Mouse (Mus musculus) erythroblast, embryonic 14.5 days (primary cell): ENCODE measurements at regions not wholly inside any gene's neighbourhood (a gene's known extent, or its start where the extent isn't known, plus 50 kb on each side); places are given as distances from the start of the nearest gene placed in this dataset.

Experiments
- H3K27me3 ChIP-seq: 2 replicates; pipeline ENCODE4 v1.6.1; 2012; ENCODE audit warnings: inconsistent platforms; ENCODE audit not compliant: control insufficient read depth
- H3K36me3 ChIP-seq: 2 replicates; pipeline ENCODE4 v1.6.1; 2012; ENCODE audit warnings: mild to moderate bottlenecking, inconsistent platforms; ENCODE audit not compliant: control insufficient read depth
- H3K4me1 ChIP-seq: 2 replicates; pipeline ENCODE4 v1.6.1; 2012; ENCODE audit warnings: inconsistent platforms; ENCODE audit not compliant: control insufficient read depth
- H3K4me3 ChIP-seq: replicated peaks from 2 replicates; pipeline ENCODE3; 2012; ENCODE audit warnings: moderate library complexity, mild to moderate bottlenecking, inconsistent platforms
- H3K9me3 ChIP-seq: 2 replicates; pipeline ENCODE4 v1.6.1; 2012; ENCODE audit warnings: low read length, inconsistent platforms, mixed read lengths; ENCODE audit not compliant: control insufficient read depth
- GATA1 ChIP-seq: IDR thresholded peaks from 2 replicates; pipeline ENCODE4 v1.6.1; 2012; ENCODE audit warnings: low read length, inconsistent platforms, mixed read lengths
- TAL1 ChIP-seq: IDR thresholded peaks from 3 replicates; pipeline ENCODE4 v1.6.1; 2012; ENCODE audit warnings: low read length, inconsistent platforms, mixed read lengths

DNA sequence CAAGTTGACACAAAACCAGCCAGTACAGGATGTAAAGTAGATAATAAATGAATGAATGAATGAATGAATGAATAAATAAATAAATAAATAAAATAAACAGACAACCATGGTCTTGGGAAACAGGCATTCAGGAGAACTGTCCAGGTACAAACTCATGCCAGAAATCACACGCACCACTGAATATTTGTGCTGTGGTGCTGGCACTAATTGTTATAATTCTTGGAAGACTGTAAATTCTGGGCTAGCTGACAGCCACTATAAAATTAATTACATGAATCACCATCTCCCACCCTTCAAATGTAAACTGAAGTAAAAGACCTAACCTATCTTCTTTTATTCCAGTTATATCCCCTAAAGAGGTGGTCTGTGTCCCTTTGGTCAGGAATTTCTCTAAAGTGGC is 151.6 kb upstream of the Nabp1 start:
- TF ChIP-seq TAL1 (no peak), GATA1 (no peak)
- Histone ChIP-seq H3K4me1 (peaks cover 16% of the 10 kb centered on the region), H3K27me3 (no peaks in the 10 kb centered on the region), H3K36me3 (no peaks in the 10 kb centered on the region), H3K9me3 (no peaks in the 10 kb centered on the region), H3K4me3 (no peak overlapping the region)

- no peaks in the 10 kb centered on the region for H3K27me3 ChIP-seq
- H3K36me3 ChIP-seq, result no peaks in the 10 kb centered on the region
- TF ChIP-seq TAL1 (no peak), GATA1 (no peak)
- peaks cover 6% of the 10 kb centered on the region for H3K4me1 ChIP-seq
- H3K4me3 ChIP-seq, result no peak overlapping the region
- no peaks in the 10 kb centered on the region for H3K9me3 ChIP-seq
These were observed 150.0 kb upstream of the Nabp1 start for GRCm38 (mm10) chr1:51628137-51628793.

- H3K4me3 ChIP-seq, result no peak overlapping the region
- H3K9me3 ChIP-seq, result no peaks in the 10 kb centered on the region
- TF ChIP-seq GATA1 (no peak), TAL1 (no peak)
- peaks cover 4% of the 10 kb centered on the region for H3K4me1 ChIP-seq
- no peaks in the 10 kb centered on the region for H3K27me3 ChIP-seq
- H3K36me3 ChIP-seq, result no peaks in the 10 kb centered on the region
These were observed 148.1 kb upstream of the Nabp1 start for GRCm38 (mm10) chr1:51626303-51626702.

DNA sequence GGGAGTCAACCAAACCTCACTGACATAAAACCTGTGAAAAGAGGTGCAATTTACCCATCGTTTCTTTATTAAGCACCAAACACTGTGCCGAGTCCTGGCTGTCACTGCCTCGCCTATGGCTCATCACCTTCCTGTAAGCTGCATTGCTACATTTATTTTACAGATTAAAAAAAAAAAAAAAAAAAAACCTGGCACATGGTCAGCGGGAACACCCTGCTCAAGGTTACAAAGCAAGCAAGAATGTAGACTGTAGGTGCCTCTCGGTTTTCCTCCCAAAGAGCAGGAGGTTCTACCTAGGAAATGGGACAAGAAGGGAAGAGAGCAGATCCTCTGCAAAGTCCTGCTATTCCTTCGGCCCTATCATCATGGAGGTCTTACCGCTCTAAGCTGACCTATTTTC is 146.9 kb upstream of the Nabp1 start:
- H3K9me3 ChIP-seq, result no peaks in the 10 kb centered on the region
- TF ChIP-seq GATA1, result no peak
- no peak for TF ChIP-seq TAL1
- H3K4me3 ChIP-seq, result no peak overlapping the region
- no peaks in the 10 kb centered on the region for H3K27me3 ChIP-seq
- no peaks in the 10 kb centered on the region for H3K4me1 ChIP-seq
- no peaks in the 10 kb centered on the region for H3K36me3 ChIP-seq

DNA sequence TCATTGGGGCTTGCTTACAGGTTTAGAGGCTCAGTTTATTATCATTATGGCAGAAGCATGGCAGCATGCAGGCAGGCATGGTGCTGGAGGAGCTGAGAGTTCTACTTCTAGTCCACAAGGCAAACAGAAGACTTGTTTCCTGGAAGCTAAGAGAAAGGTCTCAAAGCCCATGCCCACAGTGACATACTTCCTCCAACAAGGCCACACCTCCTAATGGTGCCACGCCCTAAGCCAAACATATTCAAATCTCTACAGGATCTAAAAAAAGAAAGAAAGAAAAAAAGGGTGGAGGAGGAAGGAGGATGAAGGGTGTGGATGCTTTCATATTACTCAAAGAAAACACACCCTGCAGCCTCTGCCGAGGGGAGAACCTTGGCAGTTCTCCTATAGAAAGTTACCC is 146.3 kb upstream of the Nabp1 start:
- H3K36me3 ChIP-seq, result no peaks in the 10 kb centered on the region
- H3K4me1 ChIP-seq, result no peaks in the 10 kb centered on the region
- TF ChIP-seq TAL1 (no peak), GATA1 (no peak)
- H3K27me3 ChIP-seq, result no peaks in the 10 kb centered on the region
- no peak overlapping the region for H3K4me3 ChIP-seq
- no peaks in the 10 kb centered on the region for H3K9me3 ChIP-seq

- TF ChIP-seq TAL1, result no peak
- no peaks in the 10 kb centered on the region for H3K27me3 ChIP-seq
- H3K4me1 ChIP-seq, result no peaks in the 10 kb centered on the region
- no peaks in the 10 kb centered on the region for H3K9me3 ChIP-seq
- H3K4me3 ChIP-seq, result no peak overlapping the region
- no peaks in the 10 kb centered on the region for H3K36me3 ChIP-seq
These were observed 144.8 kb upstream of the Nabp1 start for GRCm38 (mm10) chr1:51622986-51623385.

- no peaks in the 10 kb centered on the region for H3K4me1 ChIP-seq
- H3K9me3 ChIP-seq, result no peaks in the 10 kb centered on the region
- H3K27me3 ChIP-seq, result no peaks in the 10 kb centered on the region
- H3K4me3 ChIP-seq, result no peak overlapping the region
- TF ChIP-seq TAL1, result no peak
- no peak for TF ChIP-seq GATA1
- no peaks in the 10 kb centered on the region for H3K36me3 ChIP-seq
These were observed 144.1 kb upstream of the Nabp1 start for GRCm38 (mm10) chr1:51622181-51622862.

DNA sequence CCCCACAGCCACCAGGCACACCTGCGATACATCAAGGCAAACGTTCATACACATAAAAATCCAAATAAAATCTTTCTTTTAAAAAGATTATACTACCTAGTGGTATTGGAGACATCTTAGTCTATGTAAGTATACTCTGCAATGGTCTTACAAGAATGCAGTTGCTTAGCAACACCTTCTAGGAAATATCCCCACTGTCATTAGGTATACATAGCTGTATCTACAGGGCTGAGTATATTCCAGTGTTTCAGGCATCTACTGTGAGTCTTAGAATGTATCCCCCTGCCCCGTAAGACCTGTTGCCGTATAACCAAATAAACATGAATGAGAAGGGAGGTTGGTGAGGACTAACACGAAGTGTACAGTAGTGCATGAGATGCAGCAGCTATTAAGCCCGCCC is 142.8 kb upstream of the Nabp1 start:
- H3K9me3 ChIP-seq, result no peaks in the 10 kb centered on the region
- no peak overlapping the region for H3K4me3 ChIP-seq
- no peaks in the 10 kb centered on the region for H3K36me3 ChIP-seq
- no peaks in the 10 kb centered on the region for H3K4me1 ChIP-seq
- H3K27me3 ChIP-seq, result no peaks in the 10 kb centered on the region
- TF ChIP-seq GATA1 (no peak), TAL1 (no peak)

DNA sequence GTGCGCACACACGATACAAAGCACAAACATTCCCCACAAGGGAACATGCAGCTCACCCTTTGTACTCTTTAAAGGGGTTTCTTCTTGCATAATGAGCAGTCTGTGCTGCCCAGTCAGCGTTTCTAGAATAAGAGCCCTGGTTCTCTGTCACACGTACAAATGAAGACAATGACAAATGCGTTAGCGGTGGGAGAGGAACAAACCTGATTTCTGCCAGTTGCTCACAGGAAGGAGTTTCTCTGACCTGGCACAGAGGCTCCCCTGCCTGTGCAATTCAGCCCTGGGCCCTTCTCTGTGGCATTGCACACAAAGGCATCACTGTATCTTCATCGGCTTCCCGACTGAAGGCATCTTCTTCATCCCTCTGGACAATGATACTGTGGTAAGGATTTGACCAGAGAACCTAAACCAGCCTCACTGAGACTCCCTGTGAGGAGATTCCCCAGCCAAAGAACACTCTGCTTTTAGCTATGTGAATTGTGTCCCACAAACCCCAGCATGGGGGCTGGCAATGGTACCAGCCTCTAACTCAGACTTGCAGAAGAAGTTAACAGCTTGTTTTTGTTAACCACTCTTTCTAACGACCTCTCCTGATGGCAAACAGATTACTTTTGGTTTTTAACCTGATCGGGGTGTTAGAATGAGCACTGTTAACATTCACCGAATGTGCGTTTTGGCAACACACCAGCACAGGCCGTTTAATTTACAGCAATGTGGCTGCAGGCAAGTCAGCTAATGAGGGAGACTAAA is 139.5 kb upstream of the Nabp1 start:
- H3K27me3 ChIP-seq, result no peaks in the 10 kb centered on the region
- H3K9me3 ChIP-seq, result no peaks in the 10 kb centered on the region
- TF ChIP-seq TAL1 (no peak), GATA1 (no peak)
- H3K4me3 ChIP-seq, result no peak overlapping the region
- no peaks in the 10 kb centered on the region for H3K4me1 ChIP-seq
- H3K36me3 ChIP-seq, result no peaks in the 10 kb centered on the region
